Mouse (Mus musculus): ENCODE measurements around the gene Cfdp1.

DNA sequence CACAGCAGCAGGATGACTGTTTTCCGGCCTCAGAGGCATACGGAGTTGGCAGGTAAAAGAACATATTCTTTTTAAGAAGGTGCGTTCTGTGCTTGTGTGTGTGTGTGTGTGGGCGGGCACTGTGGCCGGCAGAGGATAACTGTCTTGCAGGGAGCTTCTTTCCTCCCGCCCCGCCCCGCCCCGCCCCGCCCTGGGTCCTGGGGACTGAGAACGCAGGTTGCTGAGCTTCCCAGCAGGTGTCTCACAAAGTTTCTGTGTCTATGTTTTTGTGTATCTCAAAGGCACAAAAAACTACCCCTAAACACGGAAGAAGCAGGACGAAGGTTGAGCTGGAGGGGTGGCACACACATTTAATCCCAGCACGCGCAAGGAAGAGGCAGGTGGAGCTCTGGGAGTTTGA, 84.8 kb downstream of the Cfdp1 start:
- TF ChIP-seq POLR2A (IDR thresholded peaks at IDR 0.05; ENCODE audit: control insufficient read depth, extremely low read depth, insufficient read depth, low read length, poor library complexity): no peak
- TF ChIP-seq CTCF (IDR thresholded peaks at IDR 0.05; ENCODE audit: borderline replicate concordance, control insufficient read depth, extremely low read depth, insufficient read depth, low read length, poor library complexity): no peak
